Mouse (Mus musculus): ENCODE data around the gene Spg20.
A peak's percentile ranks its signal among the peaks of the same experiment; 100 is the strongest.

Gene Spg20

GRCm38 (mm10) chr3:55098014-55098413, 13.9 kb upstream of the Spg20 start:
- DNase-seq, result no peak

GRCm38 (mm10) chr3:55098990-55099389, 12.9 kb upstream of the Spg20 start:
- no peak for DNase-seq

GRCm38 (mm10) chr3:55101092-55101491, 10.8 kb upstream of the Spg20 start:
- no peak for DNase-seq

GRCm38 (mm10) chr3:55105372-55106023, 6.4 kb upstream of the Spg20 start:
- no peak for DNase-seq

GRCm38 (mm10) chr3:55106051-55106450, 5.9 kb upstream of the Spg20 start:
- DNase-seq, result peak; percentile 13

- DNase-seq, result no peak
These were observed 2.8 kb upstream of the Spg20 start for GRCm38 (mm10) chr3:55109097-55109496.

GRCm38 (mm10) chr3:55112710-55113415, 955 bp downstream of the Spg20 start:
- DNase-seq, result no peak

GRCm38 (mm10) chr3:55114313-55115065, 2.6 kb downstream of the Spg20 start:
- DNase-seq, result no peak

- DNase-seq, result no peak
These were observed 3.2 kb downstream of the Spg20 start for GRCm38 (mm10) chr3:55115071-55115470.

- DNase-seq, result no peak
These were observed 4.1 kb downstream of the Spg20 start for GRCm38 (mm10) chr3:55115989-55116388.

- DNase-seq, result no peak
These were observed 7.5 kb downstream of the Spg20 start for GRCm38 (mm10) chr3:55119275-55119898.

- DNase-seq, result no peak
These were observed 10.5 kb downstream of the Spg20 start for GRCm38 (mm10) chr3:55122336-55122870.

- DNase-seq, result no peak
These were observed 11.2 kb downstream of the Spg20 start for GRCm38 (mm10) chr3:55123064-55123463.

GRCm38 (mm10) chr3:55129181-55129692, 17.3 kb downstream of the Spg20 start:
- no peak for DNase-seq

GRCm38 (mm10) chr3:55131576-55132233, 19.8 kb downstream of the Spg20 start:
- no peak for DNase-seq

GRCm38 (mm10) chr3:55137039-55137438, 25.1 kb downstream of the Spg20 start, which contains the start of gene Ccdc169:
TSS of gene Ccdc169 (plus strand) at chr3:55137339.
- DNase-seq, result no peak

GRCm38 (mm10) chr3:55139837-55140236, 27.9 kb downstream of the Spg20 start:
- no peak for DNase-seq

GRCm38 (mm10) chr3:55141401-55141800, 29.5 kb downstream of the Spg20 start:
- DNase-seq, result no peak

- no peak for DNase-seq
These were observed 33.0 kb downstream of the Spg20 start for GRCm38 (mm10) chr3:55144916-55145315.

- DNase-seq, result no peak
These were observed 34.5 kb downstream of the Spg20 start for GRCm38 (mm10) chr3:55146441-55146840.

- DNase-seq, result no peak
These were observed 35.2 kb downstream of the Spg20 start for GRCm38 (mm10) chr3:55147156-55147555.

GRCm38 (mm10) chr3:55148091-55148490, 36.2 kb downstream of the Spg20 start:
- no peak for DNase-seq
